Mouse (Mus musculus): ENCODE results near the gene Gm30191. TPM values are rescaled to one million over a fixed set of nuclear protein-coding genes. Genes with fewer than 3 reads are reported as not detected.

Gene Gm30191
- polyA plus RNA-seq, 1 experiment from 2014 or later = not detected

DNA sequence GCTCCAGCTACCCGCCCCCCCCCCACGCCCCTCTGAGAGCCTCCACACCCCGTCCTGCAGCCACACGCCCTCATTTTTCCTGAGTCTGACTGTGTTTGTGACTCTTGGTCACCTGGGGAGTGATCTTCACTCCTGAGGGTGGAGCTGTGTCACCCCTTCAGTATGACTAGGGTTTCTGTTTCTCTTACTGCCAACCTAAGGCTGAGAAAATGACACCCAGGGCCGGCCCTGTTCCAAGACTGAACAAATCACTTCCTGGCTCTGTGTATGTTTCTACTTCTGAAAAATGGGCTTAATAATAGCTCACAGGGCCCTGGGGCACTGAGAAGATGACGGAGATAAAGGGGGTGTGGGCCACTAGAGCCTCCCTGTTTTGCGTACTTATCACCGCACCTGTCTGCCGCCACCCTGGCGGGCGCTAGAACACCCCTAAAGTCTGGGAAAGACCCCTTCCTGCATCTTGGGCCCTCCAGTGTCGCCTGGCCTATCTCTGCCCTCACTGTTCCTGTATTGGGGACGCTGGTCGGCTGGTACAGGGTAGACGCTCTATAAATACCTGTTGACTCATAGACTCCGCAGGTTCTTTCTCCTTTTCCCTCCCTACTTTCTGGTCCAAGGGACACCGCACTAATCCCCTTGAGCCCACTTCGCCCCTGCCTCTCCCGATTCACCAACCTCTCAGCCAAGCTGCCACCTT is 9.0 kb upstream of the Gm30191 start:
- 24% methylated on average over 19 of the region's 19 CpGs for WGBS
- Histone ChIP-seq H3K27me3 (ENCODE audit: control insufficient read depth, insufficient read depth, low read length) (no peaks in the 10 kb centered on the region), H3K27ac (ENCODE audit: low read length) (no peak overlapping the region), H3K36me3 (ENCODE audit: control insufficient read depth, insufficient read depth) (no peaks in the 10 kb centered on the region), H3K4me3 (ENCODE audit: low read length) (peak overlapping the region; percentile 49), H3K9ac (ENCODE audit: low read length) (peak overlapping the region; percentile 65), H3K9me3 (replicated peaks; ENCODE audit: control insufficient read depth, low read length) (no peaks in the 10 kb centered on the region), H3K4me2 (ENCODE audit: low read depth, low read length) (peak overlapping the region; percentile 76), H3K4me1 (ENCODE audit: control insufficient read depth, insufficient read depth, low read length) (peaks cover 8% of the 10 kb centered on the region)
- ATAC-seq (replicated peaks; ENCODE audit: extremely low read depth, insufficient read depth, low FRiP score) = peak; percentile 49; the same call in 1 of the 2 replicates

- 3% methylated on average over 18 of the region's 18 CpGs for WGBS
- H3K27ac ChIP-seq (ENCODE audit: low read length) = no peak within 1 kb of the TSS
Observed at GRCm38 (mm10) chr4:134238279-134238651, 8.5 kb upstream of the Gm30191 start, which contains the start of gene Cnksr1. TSS of gene Cnksr1 (minus strand) at chr4:134238399.

DNA sequence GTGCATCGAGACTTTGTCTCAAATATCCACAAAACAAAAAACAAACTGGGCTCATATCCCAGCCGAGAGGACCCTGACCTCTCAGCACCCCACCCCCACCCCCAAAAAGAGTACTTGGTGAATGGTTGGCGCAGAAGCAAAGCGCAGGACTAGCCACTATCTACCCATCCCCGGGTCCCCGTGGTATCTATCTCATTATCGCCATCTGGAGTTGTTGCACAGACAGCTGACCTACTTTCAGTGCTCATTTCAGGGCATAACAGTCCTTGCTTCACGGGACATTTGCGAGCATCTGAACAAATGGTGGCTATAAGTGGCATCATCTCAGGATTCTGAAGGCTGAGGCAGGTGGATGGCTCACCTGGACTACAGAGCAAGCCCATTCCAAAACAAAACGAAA is 8.0 kb upstream of the Gm30191 start:
- H3K4me3 ChIP-seq (ENCODE audit: low read length) = peak overlapping the region; percentile 49
- H3K27ac ChIP-seq (ENCODE audit: low read length) = no peak overlapping the region
- no peaks in the 10 kb centered on the region for H3K9me3 ChIP-seq (replicated peaks; ENCODE audit: control insufficient read depth, low read length)
- no peak overlapping the region; the same call in 1 of the 2 replicates for H3K9ac ChIP-seq (ENCODE audit: low read length)
- peak overlapping the region; percentile 76 for H3K4me2 ChIP-seq (ENCODE audit: low read depth, low read length)
- H3K27me3 ChIP-seq (ENCODE audit: control insufficient read depth, insufficient read depth, low read length) = no peaks in the 10 kb centered on the region
- 10% methylated on average over 10 of the region's 10 CpGs for WGBS
- no peak for ATAC-seq (replicated peaks; ENCODE audit: extremely low read depth, insufficient read depth, low FRiP score)
- no peaks in the 10 kb centered on the region for H3K36me3 ChIP-seq (ENCODE audit: control insufficient read depth, insufficient read depth)
- peaks cover 8% of the 10 kb centered on the region for H3K4me1 ChIP-seq (ENCODE audit: control insufficient read depth, insufficient read depth, low read length)

More at GRCm38 (mm10) chr4:134238279-134238651, 8.5 kb upstream of the Gm30191 start, which contains the start of gene Cnksr1:
- Histone ChIP-seq H3K9ac (ENCODE audit: low read length) (peak within 1 kb of the TSS; percentile 65), H3K9me3 (replicated peaks; ENCODE audit: control insufficient read depth, low read length) (no peaks in the 10 kb centered on the region), H3K36me3 (ENCODE audit: control insufficient read depth, insufficient read depth) (no peaks in the 10 kb centered on the region), H3K4me3 (ENCODE audit: low read length) (peak within 1 kb of the TSS; percentile 49), H3K27me3 (ENCODE audit: control insufficient read depth, insufficient read depth, low read length) (no peaks in the 10 kb centered on the region), H3K4me2 (ENCODE audit: low read depth, low read length) (peak within 1 kb of the TSS; percentile 76), H3K4me1 (ENCODE audit: control insufficient read depth, insufficient read depth, low read length) (peaks cover 8% of the 10 kb centered on the region)
- peak; percentile 26 for ATAC-seq (replicated peaks; ENCODE audit: extremely low read depth, insufficient read depth, low FRiP score)

DNA sequence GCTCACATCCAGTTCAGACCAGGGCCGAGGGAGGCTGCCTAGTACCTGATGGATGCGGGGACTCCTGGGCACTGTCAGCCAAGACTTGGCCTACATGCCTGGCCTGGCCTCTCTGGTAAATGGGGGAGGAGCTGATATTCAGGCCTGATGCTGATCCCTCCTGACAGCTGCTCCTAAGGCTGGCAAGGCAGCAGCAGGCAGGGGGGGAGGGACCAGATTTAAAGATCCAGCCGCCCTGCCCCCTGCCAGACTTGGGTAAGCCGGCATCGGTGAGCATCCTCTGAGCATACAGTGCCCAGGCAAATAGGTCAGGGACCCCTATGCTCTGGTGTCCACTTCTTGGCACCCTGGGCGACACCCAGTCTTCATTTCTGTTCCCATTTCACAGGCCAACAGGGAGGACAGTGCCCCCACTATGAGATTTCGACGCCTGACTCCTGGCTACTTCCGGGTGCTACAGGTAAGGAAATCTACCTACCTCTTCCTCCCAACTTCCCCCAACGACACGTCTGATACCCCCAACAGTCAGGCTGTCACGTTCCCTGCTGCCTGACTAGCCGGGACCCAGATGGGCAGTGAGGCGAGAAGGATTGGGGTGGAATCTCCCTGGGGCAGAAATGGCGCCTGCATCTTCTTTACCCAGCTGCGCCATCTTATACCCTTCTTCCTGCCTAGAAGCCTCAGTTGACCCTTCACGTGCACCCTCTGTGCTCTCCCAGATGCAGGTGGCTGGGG is 3.1 kb upstream of the Gm30191 start, which contains the start of gene E130218I03Rik:
Gene E130218I03Rik, plus strand, starts transcription at position 147 of the 735 bp plus-strand sequence.
- Histone ChIP-seq H3K27me3 (ENCODE audit: control insufficient read depth, insufficient read depth, low read length) (peaks cover 14% of the 10 kb centered on the region), H3K9ac (ENCODE audit: low read length) (peak within 1 kb of the TSS; percentile 89; the same call in 1 of the 2 replicates), H3K9me3 (replicated peaks; ENCODE audit: control insufficient read depth, low read length) (no peaks in the 10 kb centered on the region), H3K27ac (ENCODE audit: low read length) (no peak within 1 kb of the TSS), H3K4me2 (ENCODE audit: low read depth, low read length) (peak within 1 kb of the TSS; percentile 99; the same call in 1 of the 2 replicates), H3K36me3 (ENCODE audit: control insufficient read depth, insufficient read depth) (no peaks in the 10 kb centered on the region), H3K4me3 (ENCODE audit: low read length) (peak within 1 kb of the TSS; percentile 89), H3K4me1 (ENCODE audit: control insufficient read depth, insufficient read depth, low read length) (peaks cover 15% of the 10 kb centered on the region)
- 88% methylated on average over 17 of the region's 17 CpGs for WGBS
- no peak for ATAC-seq (replicated peaks; ENCODE audit: extremely low read depth, insufficient read depth, low FRiP score)

- Histone ChIP-seq H3K9ac (ENCODE audit: low read length) (peak within 1 kb of the TSS; percentile 89), H3K4me2 (ENCODE audit: low read depth, low read length) (peak within 1 kb of the TSS; percentile 99), H3K9me3 (replicated peaks; ENCODE audit: control insufficient read depth, low read length) (no peaks in the 10 kb centered on the region), H3K27me3 (ENCODE audit: control insufficient read depth, insufficient read depth, low read length) (peaks cover 23% of the 10 kb centered on the region), H3K36me3 (ENCODE audit: control insufficient read depth, insufficient read depth) (no peaks in the 10 kb centered on the region), H3K27ac (ENCODE audit: low read length) (no peak within 1 kb of the TSS), H3K4me1 (ENCODE audit: control insufficient read depth, insufficient read depth, low read length) (peaks cover 16% of the 10 kb centered on the region), H3K4me3 (ENCODE audit: low read length) (peak within 1 kb of the TSS; percentile 89)
- ATAC-seq (replicated peaks; ENCODE audit: extremely low read depth, insufficient read depth, low FRiP score) = peak; percentile 82
- WGBS = under 1% methylated on average over 60 of the region's 60 CpGs
Observed at GRCm38 (mm10) chr4:134245148-134245843, 1.4 kb upstream of the Gm30191 start, which contains the start of gene Zfp593. TSS of gene Zfp593 (minus strand) at chr4:134245592.

DNA sequence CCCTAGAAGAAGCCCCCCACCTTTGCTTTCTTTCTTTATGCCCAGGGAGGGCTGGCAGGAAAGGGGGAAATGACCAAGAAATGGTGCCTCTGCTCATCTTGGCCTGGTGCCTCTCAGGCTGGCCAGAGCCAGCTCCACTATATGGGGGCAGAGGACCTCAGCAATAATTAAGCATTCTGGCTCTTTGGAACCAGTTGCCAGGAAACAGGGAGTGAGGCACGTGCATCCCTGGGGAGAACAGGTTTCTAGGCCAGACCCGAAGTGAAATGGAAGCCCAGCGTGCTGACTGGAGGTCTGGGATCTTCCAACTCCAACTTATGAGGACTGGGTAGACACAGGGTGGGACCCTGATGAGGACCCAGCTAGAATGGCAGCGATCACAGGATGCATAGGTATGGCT is 479 bp upstream of the Gm30191 start:
- H3K9me3 ChIP-seq (replicated peaks; ENCODE audit: control insufficient read depth, low read length) = no peaks in the 10 kb centered on the region
- no peak overlapping the region for H3K4me2 ChIP-seq (ENCODE audit: low read depth, low read length)
- peaks cover 32% of the 10 kb centered on the region for H3K27me3 ChIP-seq (ENCODE audit: control insufficient read depth, insufficient read depth, low read length)
- H3K4me1 ChIP-seq (ENCODE audit: control insufficient read depth, insufficient read depth, low read length) = peaks cover 24% of the 10 kb centered on the region
- ATAC-seq (replicated peaks; ENCODE audit: extremely low read depth, insufficient read depth, low FRiP score) = no peak
- H3K4me3 ChIP-seq (ENCODE audit: low read length) = no peak overlapping the region
- 57% methylated on average over 4 of the region's 4 CpGs for whole genome bisulfite sequencing
- no peak overlapping the region for H3K27ac ChIP-seq (ENCODE audit: low read length)
- no peaks in the 10 kb centered on the region for H3K36me3 ChIP-seq (ENCODE audit: control insufficient read depth, insufficient read depth)
- no peak overlapping the region for H3K9ac ChIP-seq (ENCODE audit: low read length)

DNA sequence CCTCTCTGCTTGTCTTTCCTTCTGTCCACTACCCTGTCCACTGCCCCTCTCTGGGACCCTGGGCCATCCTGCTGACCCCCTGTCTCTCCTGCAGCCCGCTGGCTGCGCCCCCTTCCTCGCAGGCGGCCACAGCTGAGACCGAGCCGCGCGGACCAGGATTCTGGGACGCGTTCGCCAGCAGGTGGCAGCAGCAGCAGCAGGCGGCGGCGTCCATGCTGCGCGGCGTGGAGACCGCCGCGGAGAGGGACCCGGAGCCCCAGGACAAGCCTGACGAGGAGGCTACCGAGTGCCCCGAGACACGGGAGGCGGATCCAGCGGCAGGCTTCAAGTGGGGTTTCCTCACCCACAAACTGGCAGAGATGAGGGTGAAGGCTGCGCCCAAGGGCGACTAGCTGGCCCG is 2.9 kb downstream of the Gm30191 start:
- H3K27me3 ChIP-seq (ENCODE audit: control insufficient read depth, insufficient read depth, low read length) = peaks cover 50% of the 10 kb centered on the region
- no peaks in the 10 kb centered on the region for H3K9me3 ChIP-seq (replicated peaks; ENCODE audit: control insufficient read depth, low read length)
- peak overlapping the region; percentile 71 for H3K9ac ChIP-seq (ENCODE audit: low read length)
- no peak overlapping the region for H3K27ac ChIP-seq (ENCODE audit: low read length)
- 2% methylated on average over 30 of the region's 30 CpGs for WGBS
- H3K4me2 ChIP-seq (ENCODE audit: low read depth, low read length) = peak overlapping the region; percentile 94
- ATAC-seq (replicated peaks; ENCODE audit: extremely low read depth, insufficient read depth, low FRiP score) = peak; percentile 56; the same call in 1 of the 2 replicates
- no peaks in the 10 kb centered on the region for H3K36me3 ChIP-seq (ENCODE audit: control insufficient read depth, insufficient read depth)
- peak overlapping the region; percentile 61 for H3K4me3 ChIP-seq (ENCODE audit: low read length)
- H3K4me1 ChIP-seq (ENCODE audit: control insufficient read depth, insufficient read depth, low read length) = peaks cover 42% of the 10 kb centered on the region

GRCm38 (mm10) chr4:134250116-134250929 is 3.6 kb downstream of the Gm30191 start:
- Histone ChIP-seq H3K4me1 (ENCODE audit: control insufficient read depth, insufficient read depth, low read length) (peaks cover 38% of the 10 kb centered on the region), H3K4me3 (ENCODE audit: low read length) (peak overlapping the region; percentile 61), H3K9ac (ENCODE audit: low read length) (no peak overlapping the region), H3K4me2 (ENCODE audit: low read depth, low read length) (peak overlapping the region; percentile 94), H3K27me3 (ENCODE audit: control insufficient read depth, insufficient read depth, low read length) (peaks cover 53% of the 10 kb centered on the region), H3K9me3 (replicated peaks; ENCODE audit: control insufficient read depth, low read length) (no peaks in the 10 kb centered on the region), H3K27ac (ENCODE audit: low read length) (no peak overlapping the region), H3K36me3 (ENCODE audit: control insufficient read depth, insufficient read depth) (no peaks in the 10 kb centered on the region)
- WGBS = 18% methylated on average over 27 of the region's 27 CpGs
- ATAC-seq (replicated peaks; ENCODE audit: extremely low read depth, insufficient read depth, low FRiP score) = no peak

All from heart, embryonic 16.5 days (tissue).